Mouse (Mus musculus) C2C12 (cell line): ENCODE data around the gene Tcf7l1. TPM values are rescaled to one million over a fixed set of nuclear protein-coding genes. Genes with fewer than 3 reads are reported as not detected.

Source experiments
- H3K27me3 ChIP-seq: one replicate; pipeline ENCODE4 v1.6.1; 2011; ENCODE audit not compliant: control insufficient read depth, insufficient read depth, insufficient read length
- H3K36me3 ChIP-seq: one replicate; pipeline ENCODE4 v1.6.1; 2011; ENCODE audit not compliant: control insufficient read depth, insufficient read depth
- H3K4me3 ChIP-seq: one replicate; pipeline ENCODE4 v1.5.1; 2011; ENCODE audit warnings: mild to moderate bottlenecking, control low read depth; ENCODE audit not compliant: poor library complexity, insufficient read depth, severe bottlenecking
- H3K79me2 ChIP-seq: one replicate; pipeline ENCODE4 v1.6.1; 2011; ENCODE audit not compliant: control insufficient read depth, insufficient read depth
- H3K79me3 ChIP-seq: one replicate; pipeline ENCODE4 v1.6.1; 2011; ENCODE audit warnings: low read depth, control low read depth
- H3ac ChIP-seq: one replicate; pipeline ENCODE3; 2011; ENCODE audit warnings: low read depth; ENCODE audit not compliant: control insufficient read depth, insufficient read length
- CEBPB ChIP-seq: IDR thresholded peaks from one replicate; pipeline ENCODE4 v1.6.1; 2011; ENCODE audit warnings: low read depth, mild to moderate bottlenecking, control low read depth, moderate library complexity
- CTCF ChIP-seq: IDR thresholded peaks from one replicate; pipeline ENCODE4 v1.5.1; 2011; ENCODE audit not compliant: control insufficient read depth, insufficient read depth, insufficient read length
- FOSL1 ChIP-seq: IDR thresholded peaks from one replicate; pipeline ENCODE4 v1.8.0; 2011; ENCODE audit warnings: mild to moderate bottlenecking, low read length; ENCODE audit not compliant: poor library complexity, insufficient read depth, severe bottlenecking
- MAX ChIP-seq: IDR thresholded peaks from one replicate; pipeline ENCODE4 v1.6.1; 2011; ENCODE audit warnings: mild to moderate bottlenecking, control low read depth
- MYOD1 ChIP-seq: IDR thresholded peaks from one replicate; pipeline ENCODE4 v1.6.1; 2011; ENCODE audit warnings: low read depth; ENCODE audit not compliant: control insufficient read depth, insufficient read length
- MYOG ChIP-seq: IDR thresholded peaks from one replicate; pipeline ENCODE4 v1.6.1; 2011; ENCODE audit not compliant: control insufficient read depth, insufficient read length; ENCODE audit errors: extremely low read depth
- USF1 ChIP-seq: IDR thresholded peaks from one replicate; pipeline ENCODE4 v1.6.1; 2011; ENCODE audit warnings: low read depth, mild to moderate bottlenecking, control low read depth, moderate library complexity
- polyA plus RNA-seq: library from polyadenylated mRNA; unstranded; fragments of >200 nt; fragmentation: generic; extraction: Trizol; gene quantifications from one replicate; pipeline ENCODE4 v1.2.1, GENCODE M21; 2012; ENCODE audit warnings: missing spikeins

Tcf7l1 gene
- polyA plus RNA-seq, 1 experiment, result 18.3 TPM

GRCm38 (mm10) chr6:72677510-72678220 is 111.4 kb downstream of the Tcf7l1 start:
- H3ac ChIP-seq, result no peak overlapping the region
- H3K79me3 ChIP-seq, result no peaks in the 10 kb centered on the region
- no peak for TF ChIP-seq MAX
- no peaks in the 10 kb centered on the region for H3K79me2 ChIP-seq
- H3K36me3 ChIP-seq, result no peaks in the 10 kb centered on the region
- H3K4me3 ChIP-seq, result no peak overlapping the region
- H3K27me3 ChIP-seq, result no peaks in the 10 kb centered on the region

- TF ChIP-seq MYOG, result no peak
- TF ChIP-seq MYOD1, result no peak
- no peak for TF ChIP-seq MAX
- TF ChIP-seq FOSL1, result no peak
- TF ChIP-seq CEBPB, result no peak
- no peak for TF ChIP-seq CTCF
- no peaks in the 10 kb centered on the region for H3K36me3 ChIP-seq
- no peaks in the 10 kb centered on the region for H3K79me3 ChIP-seq
- no peak overlapping the region for H3K4me3 ChIP-seq
- no peaks in the 10 kb centered on the region for H3K79me2 ChIP-seq
- H3K27me3 ChIP-seq, result no peaks in the 10 kb centered on the region
- no peak overlapping the region for H3ac ChIP-seq
These were observed 112.0 kb downstream of the Tcf7l1 start for GRCm38 (mm10) chr6:72677079-72677478.

DNA sequence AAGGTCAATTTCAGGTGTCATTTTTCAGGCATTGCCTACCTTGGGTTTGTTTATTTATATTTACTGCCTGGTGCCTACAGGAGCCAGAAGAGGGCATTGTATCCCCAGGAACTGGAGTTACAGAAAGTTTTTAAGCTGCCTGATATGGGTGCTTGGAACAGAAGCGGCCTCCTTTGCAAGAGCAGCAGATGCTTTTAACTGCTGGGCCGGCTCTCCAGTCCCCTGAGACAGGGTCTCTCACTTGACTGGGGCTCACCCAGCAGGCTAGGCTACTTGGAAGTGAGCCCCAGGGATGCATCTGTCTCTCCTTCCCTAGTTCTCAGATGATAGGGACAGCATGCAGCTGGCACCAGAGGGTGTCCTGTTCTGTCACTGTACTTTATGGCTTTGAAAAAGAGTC is 112.7 kb downstream of the Tcf7l1 start:
- TF ChIP-seq FOSL1, result no peak
- TF ChIP-seq MYOD1, result no peak
- no peak for TF ChIP-seq USF1
- no peak for TF ChIP-seq MAX
- no peak for TF ChIP-seq MYOG
- Histone ChIP-seq H3K36me3 (no peaks in the 10 kb centered on the region), H3K79me3 (no peaks in the 10 kb centered on the region), H3K79me2 (no peaks in the 10 kb centered on the region), H3ac (no peak overlapping the region), H3K27me3 (no peaks in the 10 kb centered on the region), H3K4me3 (no peak overlapping the region)

DNA sequence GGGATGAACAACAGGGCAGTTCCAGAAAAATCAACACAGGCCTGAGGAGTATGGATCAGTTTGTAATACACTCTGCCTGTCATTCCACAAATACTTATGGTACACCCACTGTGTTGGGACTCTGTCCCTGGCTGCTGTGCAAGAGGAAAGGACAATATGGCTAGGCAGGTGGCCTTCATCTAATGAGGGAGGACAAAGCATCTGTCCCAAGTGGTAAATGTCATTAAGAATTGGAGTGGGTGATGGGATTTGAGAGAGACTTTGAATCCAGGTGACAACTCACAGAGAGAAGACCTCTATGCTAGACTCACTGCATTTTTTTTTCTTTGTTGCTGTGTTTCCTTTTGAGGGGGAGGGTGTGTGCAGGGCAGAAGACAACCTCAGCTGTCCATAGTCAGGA is 115.3 kb downstream of the Tcf7l1 start:
- H3K79me3 ChIP-seq, result no peaks in the 10 kb centered on the region
- H3K79me2 ChIP-seq, result no peaks in the 10 kb centered on the region
- no peaks in the 10 kb centered on the region for H3K36me3 ChIP-seq
- no peaks in the 10 kb centered on the region for H3K27me3 ChIP-seq
- TF ChIP-seq MYOD1 (no peak), FOSL1 (no peak), MAX (no peak)
- no peak overlapping the region for H3K4me3 ChIP-seq
- no peak overlapping the region for H3ac ChIP-seq

GRCm38 (mm10) chr6:72671129-72671528 is 117.9 kb downstream of the Tcf7l1 start:
- Histone ChIP-seq H3K27me3 (no peaks in the 10 kb centered on the region), H3K79me3 (no peaks in the 10 kb centered on the region), H3K36me3 (no peaks in the 10 kb centered on the region), H3K4me3 (no peak overlapping the region), H3K79me2 (no peaks in the 10 kb centered on the region), H3ac (no peak overlapping the region)
- no peak for TF ChIP-seq CEBPB
- no peak for TF ChIP-seq MYOD1
- no peak for TF ChIP-seq MYOG
- no peak for TF ChIP-seq USF1
- TF ChIP-seq CTCF, result no peak
- TF ChIP-seq FOSL1, result no peak
- no peak for TF ChIP-seq MAX

DNA sequence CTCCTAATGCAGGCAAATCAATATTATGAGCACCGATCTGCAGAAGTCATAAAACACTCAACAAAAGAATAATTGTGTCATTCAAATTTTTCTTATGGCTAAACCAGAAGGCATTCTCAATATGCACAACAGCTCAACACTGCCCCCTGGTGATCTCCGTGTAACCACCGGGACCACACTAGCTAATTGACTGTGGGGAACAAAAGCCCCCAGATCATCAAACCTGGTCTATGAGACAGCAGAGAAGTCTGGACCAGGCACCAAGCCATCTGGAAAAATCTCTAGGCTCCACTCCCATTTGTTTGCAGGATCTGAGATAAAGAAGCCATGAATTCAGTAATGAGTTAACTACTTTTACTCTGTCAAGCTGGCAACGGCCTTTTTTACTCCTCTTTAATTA is 122.0 kb downstream of the Tcf7l1 start:
- TF ChIP-seq MYOD1 (no peak), CEBPB (no peak), USF1 (no peak), CTCF (no peak), FOSL1 (no peak), MYOG (no peak), MAX (no peak)
- no peaks in the 10 kb centered on the region for H3K79me3 ChIP-seq
- H3K79me2 ChIP-seq, result no peaks in the 10 kb centered on the region
- H3K4me3 ChIP-seq, result no peak overlapping the region
- no peaks in the 10 kb centered on the region for H3K27me3 ChIP-seq
- no peaks in the 10 kb centered on the region for H3K36me3 ChIP-seq
- no peak overlapping the region for H3ac ChIP-seq
